Mouse (Mus musculus) kidney, postnatal 4 days (tissue): ENCODE results near the gene Olfr1508.
"Not testable (repeated sequence)": the region's sequence is repeated elsewhere in the genome, so short reads cannot be mapped to it uniquely, and the experiment has no call there.

Experiments used
- DNase-seq, 2 experiments: peaks; one replicate each; pipeline ENCODE4 v3.0.0; 2021; ENCODE audit warnings: mixed read lengths in 2 of 2

The Olfr1508 gene

GRCm38 (mm10) chr14:52467395-52467794 is at the start of gene Olfr1508:
TSS of gene Olfr1508 (minus strand) at chr14:52467495.
- no peak for DNase-seq

DNA sequence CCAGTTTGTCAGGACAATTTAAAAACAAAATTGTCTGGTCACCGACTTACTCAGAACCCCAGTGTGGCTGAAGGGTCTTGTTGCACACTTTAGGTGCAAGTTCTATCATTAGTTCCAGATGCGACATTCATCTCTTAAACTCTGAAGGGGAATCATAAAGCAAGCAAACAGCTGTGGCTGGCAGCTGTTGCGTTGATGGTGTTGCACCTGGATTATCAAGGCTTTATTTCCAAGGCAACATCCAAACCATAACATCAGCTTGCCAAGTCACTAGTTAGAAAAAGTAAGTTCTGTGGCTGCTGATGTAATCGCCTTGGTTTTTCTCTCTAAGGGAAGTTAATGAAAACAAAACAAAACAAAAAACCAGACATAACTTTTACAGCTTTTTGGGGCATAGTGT is 28.2 kb upstream of the Olfr1508 start, which contains the start of gene Olfr1507:
Olfr1507 (minus strand) TSS at position 234 of the 400 bp plus-strand sequence.
- no peak for DNase-seq

DNA sequence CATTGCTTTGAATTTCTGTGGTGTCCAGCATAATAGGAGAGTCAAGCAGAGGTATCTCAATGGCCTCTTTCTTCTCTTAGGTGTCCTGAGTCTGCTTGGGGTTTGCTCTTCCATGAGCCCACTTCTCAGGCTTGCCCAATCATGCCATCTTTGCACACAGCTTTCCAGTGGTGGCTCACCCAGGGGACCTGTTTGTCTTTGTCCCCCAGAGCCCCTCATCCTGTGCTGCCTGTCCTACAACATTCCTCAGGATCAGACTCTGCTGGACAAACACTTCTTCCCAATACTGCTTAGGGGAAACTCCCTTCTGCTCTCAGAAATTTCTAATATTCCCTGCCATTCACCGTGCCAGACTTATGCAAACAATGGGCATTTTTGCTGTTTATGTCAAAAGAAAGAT is 1.6 kb downstream of the Olfr1508 start:
- DNase-seq = no peak

DNA sequence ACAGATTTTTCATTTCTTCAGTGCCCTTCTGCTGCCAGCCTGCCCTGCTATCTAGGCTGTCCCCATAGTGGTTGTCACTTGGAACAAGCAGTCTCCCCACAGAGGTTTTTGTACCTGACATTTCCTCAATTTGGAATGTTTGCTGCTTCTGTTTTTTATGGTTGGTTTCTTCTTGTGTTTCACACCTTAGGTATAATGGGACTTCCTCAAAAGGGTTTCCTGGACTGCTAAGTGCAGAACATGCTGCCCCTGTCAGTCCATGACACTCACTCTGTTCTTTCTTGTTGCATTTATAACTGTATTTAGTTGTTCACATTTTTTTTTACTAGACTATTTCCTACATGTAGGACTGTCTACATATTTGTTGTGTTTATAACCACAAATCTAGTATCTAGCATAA is 5.4 kb downstream of the Olfr1508 start:
- DNase-seq = no peak

GRCm38 (mm10) chr14:52451138-52451537 is 16.2 kb downstream of the Olfr1508 start:
- DNase-seq = no peak

- DNase-seq = no peak
These were observed 24.6 kb downstream of the Olfr1508 start, which contains the start of gene Olfr1509 for GRCm38 (mm10) chr14:52442690-52443089. TSS of gene Olfr1509 (plus strand) at chr14:52442990.

- DNase-seq = no peak
These were observed 39.6 kb downstream of the Olfr1508 start for GRCm38 (mm10) chr14:52427686-52428085.

- no peak for DNase-seq
These were observed 53.0 kb downstream of the Olfr1508 start, which contains the start of gene Olfr1510 for GRCm38 (mm10) chr14:52414273-52414672. TSS of gene Olfr1510 (minus strand) at chr14:52414373.

- not testable (repeated sequence) for DNase-seq
These were observed 57.0 kb downstream of the Olfr1508 start for GRCm38 (mm10) chr14:52410142-52410919.
